Mouse (Mus musculus): ENCODE measurements around the gene Alpl. TPM values are rescaled to one million over a fixed set of nuclear protein-coding genes. Genes with fewer than 3 reads are reported as not detected.
A peak's percentile ranks its signal among the peaks of the same experiment; 100 is the strongest.

The Alpl gene
- polyA plus RNA-seq, 1 experiment from 2014 or later, result 20.3 TPM

- DNase-seq (ENCODE audit: extremely low spot score, low spot score), result no peak
- Histone ChIP-seq H3K27ac (no peak overlapping the region), H3K9me3 (no peaks in the 10 kb centered on the region), H3K4me3 (no peak overlapping the region), H3K4me1 (no peaks in the 10 kb centered on the region), H3K27me3 (ENCODE audit: poor library complexity, severe bottlenecking) (no peaks in the 10 kb centered on the region), H3K36me3 (replicated peaks) (no peaks in the 10 kb centered on the region)
- 94% methylated on average over 2 of the region's 2 CpGs for WGBS
Observed at GRCm38 (mm10) chr4:137819487-137819886, 23.3 kb upstream of the Alpl start.

GRCm38 (mm10) chr4:137818341-137818740 is 22.2 kb upstream of the Alpl start:
- Histone ChIP-seq H3K4me3 (no peak overlapping the region), H3K36me3 (replicated peaks) (no peaks in the 10 kb centered on the region), H3K9me3 (no peaks in the 10 kb centered on the region), H3K4me1 (peaks cover 7% of the 10 kb centered on the region), H3K27me3 (ENCODE audit: poor library complexity, severe bottlenecking) (no peaks in the 10 kb centered on the region), H3K27ac (no peak overlapping the region)
- 92% methylated on average over 3 of the region's 3 CpGs for WGBS
- no peak for DNase-seq (ENCODE audit: extremely low spot score, low spot score)

DNA sequence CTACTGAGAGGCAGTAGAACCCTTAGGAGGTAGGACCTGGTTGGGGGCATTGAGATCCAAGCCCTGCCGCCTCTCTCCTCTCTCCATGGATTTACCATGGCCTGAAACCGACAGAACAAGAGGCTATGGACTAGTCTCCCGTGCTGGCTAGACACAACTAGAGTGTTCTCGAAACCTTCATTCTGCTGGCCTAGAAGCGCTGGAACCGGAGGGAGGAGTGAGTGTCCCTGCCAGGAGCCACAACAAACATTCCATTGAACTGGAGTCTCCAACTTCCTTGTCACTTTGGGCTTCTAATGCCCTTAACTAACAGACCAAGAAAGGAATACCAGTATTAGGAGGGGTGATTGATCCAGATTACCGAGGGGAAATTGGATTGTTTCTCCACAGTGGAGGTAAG is 20.0 kb upstream of the Alpl start:
- no peaks in the 10 kb centered on the region for H3K27me3 ChIP-seq (ENCODE audit: poor library complexity, severe bottlenecking)
- peaks cover 7% of the 10 kb centered on the region for H3K4me1 ChIP-seq
- no peak for DNase-seq (ENCODE audit: extremely low spot score, low spot score)
- H3K4me3 ChIP-seq, result no peak overlapping the region
- H3K27ac ChIP-seq, result no peak overlapping the region
- no peaks in the 10 kb centered on the region for H3K36me3 ChIP-seq (replicated peaks)
- no peaks in the 10 kb centered on the region for H3K9me3 ChIP-seq
- WGBS, result 82% methylated on average over 7 of the region's 7 CpGs

GRCm38 (mm10) chr4:137815473-137815872 is 19.3 kb upstream of the Alpl start:
- Histone ChIP-seq H3K4me3 (no peak overlapping the region), H3K36me3 (replicated peaks) (no peaks in the 10 kb centered on the region), H3K27ac (no peak overlapping the region), H3K4me1 (peaks cover 7% of the 10 kb centered on the region), H3K27me3 (ENCODE audit: poor library complexity, severe bottlenecking) (no peaks in the 10 kb centered on the region), H3K9me3 (no peaks in the 10 kb centered on the region)
- WGBS, result 83% methylated on average over 3 of the region's 3 CpGs
- no peak for DNase-seq (ENCODE audit: extremely low spot score, low spot score)

GRCm38 (mm10) chr4:137814140-137814539 is 18.0 kb upstream of the Alpl start:
- 83% methylated on average over 7 of the region's 7 CpGs for WGBS
- peaks cover 7% of the 10 kb centered on the region for H3K4me1 ChIP-seq

GRCm38 (mm10) chr4:137812946-137813708 is 16.9 kb upstream of the Alpl start:
- 67% methylated on average over 13 of the region's 13 CpGs for WGBS
- H3K36me3 ChIP-seq (replicated peaks), result no peaks in the 10 kb centered on the region
- no peaks in the 10 kb centered on the region for H3K27me3 ChIP-seq (ENCODE audit: poor library complexity, severe bottlenecking)
- no peak overlapping the region for H3K27ac ChIP-seq
- no peak for DNase-seq (ENCODE audit: extremely low spot score, low spot score)
- H3K4me3 ChIP-seq, result no peak overlapping the region
- no peaks in the 10 kb centered on the region for H3K9me3 ChIP-seq
- H3K4me1 ChIP-seq, result peaks cover 7% of the 10 kb centered on the region

More at GRCm38 (mm10) chr4:137814140-137814539, 18.0 kb upstream of the Alpl start:
- Histone ChIP-seq H3K4me3 (no peak overlapping the region), H3K9me3 (no peaks in the 10 kb centered on the region), H3K27ac (no peak overlapping the region), H3K36me3 (replicated peaks) (no peaks in the 10 kb centered on the region), H3K27me3 (ENCODE audit: poor library complexity, severe bottlenecking) (no peaks in the 10 kb centered on the region)
- DNase-seq (ENCODE audit: extremely low spot score, low spot score), result no peak

DNA sequence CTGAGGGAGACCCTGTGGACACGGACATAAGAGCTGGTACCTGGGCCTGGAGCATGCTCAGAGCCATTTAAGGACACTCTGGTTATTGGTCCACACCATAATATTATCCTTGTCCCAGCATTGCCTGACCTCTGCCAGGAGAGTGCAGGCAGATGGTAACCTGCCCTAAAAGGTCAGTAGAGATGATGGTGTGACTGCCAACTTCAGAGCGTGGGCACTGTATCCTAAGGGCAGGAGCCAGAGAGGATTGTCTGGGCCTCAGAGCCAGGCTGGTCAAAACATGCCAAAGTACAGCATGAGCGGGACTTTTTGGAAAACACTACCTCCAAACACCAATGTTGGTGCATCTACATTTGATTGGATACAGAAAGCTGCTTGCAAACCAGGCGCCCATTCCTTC is 13.8 kb upstream of the Alpl start:
- WGBS, result 81% methylated on average over 4 of the region's 4 CpGs
- H3K9me3 ChIP-seq, result no peaks in the 10 kb centered on the region
- peaks cover 7% of the 10 kb centered on the region for H3K4me1 ChIP-seq
- H3K36me3 ChIP-seq (replicated peaks), result no peaks in the 10 kb centered on the region
- no peak for DNase-seq (ENCODE audit: extremely low spot score, low spot score)
- no peaks in the 10 kb centered on the region for H3K27me3 ChIP-seq (ENCODE audit: poor library complexity, severe bottlenecking)
- H3K27ac ChIP-seq, result no peak overlapping the region
- H3K4me3 ChIP-seq, result no peak overlapping the region

DNA sequence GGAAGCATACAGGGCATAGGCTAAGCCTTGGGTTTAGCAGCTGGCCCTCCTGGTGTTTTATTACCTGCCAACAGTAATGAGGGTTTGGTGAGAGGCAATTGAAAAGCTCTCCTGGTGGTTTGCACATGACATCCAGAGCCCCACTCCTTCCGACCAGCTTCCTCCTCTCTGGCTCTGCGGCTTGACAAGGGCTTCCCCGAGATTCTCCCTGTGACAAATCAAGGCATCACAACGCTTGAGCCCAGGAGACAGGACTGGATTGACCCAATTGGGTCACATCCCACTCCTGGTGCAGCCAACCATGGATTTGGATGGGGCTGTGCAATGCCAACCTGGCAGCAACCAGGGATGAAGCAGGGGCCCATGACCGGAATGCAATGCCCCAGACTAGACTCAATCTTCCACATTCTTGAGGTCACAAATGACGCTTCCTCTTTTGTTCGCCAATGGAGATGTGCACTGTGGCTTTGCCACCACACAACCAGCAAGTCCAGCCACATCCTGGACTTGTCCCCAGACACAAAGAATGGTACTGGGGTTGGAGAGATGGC is 11.2 kb upstream of the Alpl start:
- 88% methylated on average over 7 of the region's 7 CpGs for WGBS
- H3K9me3 ChIP-seq, result no peaks in the 10 kb centered on the region
- DNase-seq (ENCODE audit: extremely low spot score, low spot score), result no peak
- H3K4me3 ChIP-seq, result no peak overlapping the region
- H3K36me3 ChIP-seq (replicated peaks), result no peaks in the 10 kb centered on the region
- H3K27ac ChIP-seq, result no peak overlapping the region
- no peaks in the 10 kb centered on the region for H3K27me3 ChIP-seq (ENCODE audit: poor library complexity, severe bottlenecking)
- H3K4me1 ChIP-seq, result no peaks in the 10 kb centered on the region

DNA sequence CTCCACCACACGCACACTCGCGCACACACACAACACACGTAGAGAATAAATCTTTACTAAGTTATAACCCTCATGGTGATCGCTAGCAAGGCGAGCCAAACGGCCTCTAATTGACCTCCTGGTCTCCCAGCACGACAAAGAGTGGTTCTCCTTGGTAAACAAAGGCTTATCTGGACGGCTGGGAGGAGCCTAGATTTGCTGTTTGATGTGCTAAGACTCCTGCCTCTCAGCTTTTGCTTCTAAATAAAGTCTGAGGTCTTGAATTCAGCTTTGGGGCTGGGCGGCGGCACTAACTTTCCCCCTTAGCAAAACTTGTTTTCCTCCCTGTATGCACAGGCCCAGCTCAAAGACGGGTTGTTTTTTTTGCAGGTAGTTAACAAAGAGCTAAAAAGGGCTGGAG is 5.0 kb upstream of the Alpl start:
- WGBS, result 17% methylated on average over 12 of the region's 12 CpGs
- H3K4me3 ChIP-seq, result no peak overlapping the region
- no peaks in the 10 kb centered on the region for H3K36me3 ChIP-seq (replicated peaks)
- no peaks in the 10 kb centered on the region for H3K9me3 ChIP-seq
- no peak overlapping the region for H3K27ac ChIP-seq
- peaks cover 42% of the 10 kb centered on the region for H3K27me3 ChIP-seq (ENCODE audit: poor library complexity, severe bottlenecking)
- DNase-seq (ENCODE audit: extremely low spot score, low spot score), result peak; percentile 31
- peaks cover 33% of the 10 kb centered on the region for H3K4me1 ChIP-seq

GRCm38 (mm10) chr4:137800324-137800723 is 4.1 kb upstream of the Alpl start:
- no peak overlapping the region; the same call in 1 of the 2 replicates for H3K4me3 ChIP-seq
- H3K27ac ChIP-seq, result peak overlapping the region; percentile 76
- DNase-seq (ENCODE audit: extremely low spot score, low spot score), result no peak
- no peaks in the 10 kb centered on the region for H3K36me3 ChIP-seq (replicated peaks)
- H3K4me1 ChIP-seq, result peaks cover 42% of the 10 kb centered on the region
- WGBS, result 24% methylated on average over 11 of the region's 11 CpGs
- no peaks in the 10 kb centered on the region for H3K9me3 ChIP-seq
- peaks cover 51% of the 10 kb centered on the region for H3K27me3 ChIP-seq (ENCODE audit: poor library complexity, severe bottlenecking)

DNA sequence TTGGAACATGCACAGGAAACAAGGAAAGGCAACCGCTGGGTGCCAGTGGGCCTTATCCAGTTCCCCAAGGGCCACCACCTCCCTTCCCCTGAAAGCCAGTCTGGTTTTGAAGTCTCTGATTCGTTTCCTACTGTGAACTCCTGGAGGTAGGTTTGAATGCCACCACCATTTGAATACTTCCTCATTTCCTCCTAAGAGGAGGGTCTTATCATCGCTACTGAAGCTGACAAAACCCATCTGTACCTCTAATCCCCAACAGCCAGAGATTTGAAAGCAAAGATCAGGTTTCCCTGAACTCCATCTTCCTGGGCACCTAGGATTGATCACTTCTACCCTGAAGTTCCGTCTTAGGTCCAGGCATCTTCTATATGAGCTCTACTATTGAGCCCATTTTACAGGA is 854 bp upstream of the Alpl start:
- no peaks in the 10 kb centered on the region for H3K36me3 ChIP-seq (replicated peaks)
- peaks cover 68% of the 10 kb centered on the region for H3K27me3 ChIP-seq (ENCODE audit: poor library complexity, severe bottlenecking)
- H3K4me3 ChIP-seq, result no peak overlapping the region
- no peak overlapping the region for H3K27ac ChIP-seq
- 64% methylated on average over 4 of the region's 4 CpGs for WGBS
- peaks cover 71% of the 10 kb centered on the region for H3K4me1 ChIP-seq
- no peak for DNase-seq (ENCODE audit: extremely low spot score, low spot score)
- H3K9me3 ChIP-seq, result no peaks in the 10 kb centered on the region

GRCm38 (mm10) chr4:137794178-137794900 is 1.8 kb downstream of the Alpl start:
- DNase-seq (ENCODE audit: extremely low spot score, low spot score), result no peak
- WGBS, result 88% methylated on average over 13 of the region's 13 CpGs
- H3K27me3 ChIP-seq (ENCODE audit: poor library complexity, severe bottlenecking), result peaks cover 58% of the 10 kb centered on the region
- no peaks in the 10 kb centered on the region for H3K9me3 ChIP-seq
- no peak overlapping the region for H3K4me3 ChIP-seq
- peaks cover 54% of the 10 kb centered on the region for H3K4me1 ChIP-seq
- no peaks in the 10 kb centered on the region for H3K36me3 ChIP-seq (replicated peaks)
- H3K27ac ChIP-seq, result 0 out of 2 replicates have a peak overlapping the region, but pooled peaks have one; percentile 1

DNA sequence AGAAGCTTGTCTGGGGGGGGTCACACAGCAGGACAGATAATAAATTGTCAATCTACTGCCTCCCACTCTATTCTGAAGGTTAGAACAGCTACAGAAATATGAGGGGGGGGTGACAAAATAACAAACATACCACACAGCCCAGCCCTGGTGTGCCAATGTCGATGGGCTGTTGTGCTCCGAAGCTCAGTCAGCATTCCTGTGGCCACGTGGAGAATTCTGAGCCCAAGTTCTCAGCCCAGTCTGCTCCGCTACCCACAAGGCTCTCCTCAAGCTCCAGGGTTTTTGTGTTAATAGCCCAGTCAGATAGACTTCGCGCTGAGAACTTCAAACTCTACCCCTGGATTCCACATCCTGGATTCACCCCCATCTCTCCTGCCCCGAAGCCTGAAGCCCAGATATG is 2.6 kb downstream of the Alpl start:
- Histone ChIP-seq H3K36me3 (replicated peaks) (no peaks in the 10 kb centered on the region), H3K9me3 (no peaks in the 10 kb centered on the region), H3K4me1 (peaks cover 58% of the 10 kb centered on the region), H3K27ac (no peak overlapping the region), H3K4me3 (no peak overlapping the region), H3K27me3 (ENCODE audit: poor library complexity, severe bottlenecking) (peaks cover 51% of the 10 kb centered on the region)
- WGBS, result 88% methylated on average over 7 of the region's 7 CpGs
- DNase-seq (ENCODE audit: extremely low spot score, low spot score), result no peak
